Mouse (Mus musculus): ENCODE results near the gene Cfap300. TPM values are rescaled to one million over a fixed set of nuclear protein-coding genes. Genes with fewer than 3 reads are reported as not detected.

The Cfap300 gene
- polyA plus RNA-seq, 1 experiment from 2014 or later = 5.5 TPM

DNA sequence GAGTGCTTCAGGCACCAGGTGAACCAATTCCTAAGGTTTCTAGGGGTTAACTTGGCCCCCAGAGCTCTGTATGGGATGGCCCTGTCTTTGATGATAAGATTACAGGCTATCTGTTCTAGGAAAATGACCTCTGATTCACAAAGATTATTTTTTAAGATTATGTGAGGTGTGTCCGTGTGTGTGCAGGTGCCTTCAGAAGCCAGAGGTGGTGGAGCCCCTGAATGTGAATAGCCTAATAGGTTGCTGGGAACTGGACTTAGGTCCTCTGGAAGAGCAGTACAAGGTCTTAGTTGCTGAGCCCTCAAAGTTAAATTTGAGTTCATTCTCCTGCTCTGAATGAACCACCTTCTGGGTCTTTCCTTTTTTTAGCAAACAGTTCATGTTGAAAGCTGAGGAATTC is 8.5 kb downstream of the Cfap300 start:
- 57% methylated on average over 1 of the region's 1 CpGs for WGBS
- H3K27ac ChIP-seq (ENCODE audit: low read length) = no peak overlapping the region
- H3K9ac ChIP-seq (ENCODE audit: low read length) = no peak overlapping the region
- H3K4me2 ChIP-seq (ENCODE audit: low read depth, low read length) = no peak overlapping the region
- H3K4me3 ChIP-seq (ENCODE audit: low read length) = no peak overlapping the region
- no peaks in the 10 kb centered on the region for H3K36me3 ChIP-seq (ENCODE audit: control insufficient read depth, insufficient read depth)
- H3K4me1 ChIP-seq (ENCODE audit: control insufficient read depth, insufficient read depth, low read length) = peaks cover 4% of the 10 kb centered on the region; the same call in 1 of the 2 replicates
- no peaks in the 10 kb centered on the region for H3K9me3 ChIP-seq (replicated peaks; ENCODE audit: control insufficient read depth, low read length)
- ATAC-seq (replicated peaks; ENCODE audit: extremely low read depth, insufficient read depth, low FRiP score) = no peak
- no peaks in the 10 kb centered on the region for H3K27me3 ChIP-seq (ENCODE audit: control insufficient read depth, insufficient read depth, low read length)

DNA sequence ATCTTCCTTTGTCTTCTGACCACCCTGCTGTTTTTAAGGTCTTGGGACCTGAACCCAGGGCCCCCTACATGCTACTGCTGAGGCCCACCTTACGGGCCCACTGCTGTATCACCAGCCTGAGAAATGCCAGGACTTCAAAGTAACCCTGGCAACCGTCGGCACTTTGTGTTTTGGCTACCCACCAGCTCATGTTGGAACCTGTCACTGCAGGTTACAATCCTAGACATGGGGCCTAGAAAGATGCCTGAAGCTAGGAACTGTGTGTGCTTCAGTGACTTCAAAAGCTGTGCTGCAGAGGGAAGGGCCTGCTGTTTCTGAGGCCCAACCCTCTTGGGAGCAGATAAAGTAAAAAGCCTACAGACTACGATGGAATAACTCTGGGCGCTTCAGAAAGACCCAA is 9.8 kb downstream of the Cfap300 start:
- Histone ChIP-seq H3K27me3 (ENCODE audit: control insufficient read depth, insufficient read depth, low read length) (no peaks in the 10 kb centered on the region), H3K4me1 (ENCODE audit: control insufficient read depth, insufficient read depth, low read length) (peaks cover 4% of the 10 kb centered on the region; the same call in 1 of the 2 replicates), H3K9ac (ENCODE audit: low read length) (no peak overlapping the region), H3K27ac (ENCODE audit: low read length) (no peak overlapping the region), H3K9me3 (replicated peaks; ENCODE audit: control insufficient read depth, low read length) (no peaks in the 10 kb centered on the region), H3K4me2 (ENCODE audit: low read depth, low read length) (no peak overlapping the region), H3K4me3 (ENCODE audit: low read length) (no peak overlapping the region), H3K36me3 (ENCODE audit: control insufficient read depth, insufficient read depth) (no peaks in the 10 kb centered on the region)
- ATAC-seq (replicated peaks; ENCODE audit: extremely low read depth, insufficient read depth, low FRiP score) = no peak
- 73% methylated on average over 5 of the region's 5 CpGs for WGBS

DNA sequence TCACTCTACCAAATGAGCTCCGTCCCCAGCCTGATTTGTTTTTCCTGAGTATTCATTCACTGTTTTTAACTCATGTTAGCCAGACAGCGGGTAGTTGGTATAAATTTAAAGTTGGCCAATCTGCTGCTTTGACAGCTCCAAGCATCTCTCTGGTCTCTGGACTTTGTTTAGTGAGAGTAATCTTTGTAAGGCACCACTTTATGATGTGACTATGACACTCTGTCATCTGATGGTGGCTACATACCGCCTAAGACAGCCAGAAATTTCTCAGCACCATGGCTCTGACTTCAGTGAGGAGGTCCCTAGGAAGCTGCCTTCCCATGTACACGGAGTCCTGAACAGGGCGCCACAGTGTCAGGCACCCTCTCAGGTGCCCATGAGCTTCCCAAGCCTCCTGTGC is 24.0 kb downstream of the Cfap300 start:
- Histone ChIP-seq H3K4me1 (ENCODE audit: control insufficient read depth, insufficient read depth, low read length) (no peaks in the 10 kb centered on the region), H3K4me3 (ENCODE audit: low read length) (no peak overlapping the region), H3K36me3 (ENCODE audit: control insufficient read depth, insufficient read depth) (no peaks in the 10 kb centered on the region), H3K27ac (ENCODE audit: low read length) (no peak overlapping the region), H3K4me2 (ENCODE audit: low read depth, low read length) (no peak overlapping the region), H3K9me3 (replicated peaks; ENCODE audit: control insufficient read depth, low read length) (no peaks in the 10 kb centered on the region), H3K27me3 (ENCODE audit: control insufficient read depth, insufficient read depth, low read length) (no peaks in the 10 kb centered on the region), H3K9ac (ENCODE audit: low read length) (no peak overlapping the region)
- 61% methylated on average over 5 of the region's 5 CpGs for WGBS
- ATAC-seq (replicated peaks; ENCODE audit: extremely low read depth, insufficient read depth, low FRiP score) = no peak

DNA sequence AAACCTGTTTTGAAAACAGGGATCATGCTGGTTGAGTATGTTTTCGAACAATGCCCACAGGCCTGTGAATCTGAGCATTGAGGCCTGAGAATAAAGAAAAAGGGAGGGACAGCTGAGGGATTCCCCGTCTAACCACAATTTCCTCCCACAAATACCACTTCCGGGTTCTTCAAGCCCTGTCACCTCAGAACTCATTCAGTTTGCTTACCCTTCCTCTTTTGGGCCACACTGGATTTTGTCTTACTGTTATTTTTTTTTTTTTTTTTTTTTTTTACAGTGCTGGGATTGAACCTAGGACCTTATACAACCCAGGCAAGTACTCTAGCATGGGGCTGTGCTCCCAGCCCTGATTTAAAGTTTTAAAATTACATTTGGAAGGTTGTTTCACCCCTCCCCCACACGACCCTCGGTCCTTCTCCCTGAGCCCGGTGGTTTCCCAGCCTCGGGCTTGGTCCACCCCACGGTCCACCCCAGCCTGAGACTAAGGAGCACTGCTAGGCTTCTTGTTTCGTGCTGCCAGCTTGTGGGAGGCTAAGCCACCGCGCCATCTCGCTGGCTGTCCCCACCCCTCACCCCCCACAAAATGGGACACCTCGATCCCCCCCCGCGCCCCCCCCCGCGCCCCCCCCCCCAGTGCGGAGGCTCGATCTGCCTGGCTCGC is 25.2 kb downstream of the Cfap300 start:
- no peaks in the 10 kb centered on the region for H3K36me3 ChIP-seq (ENCODE audit: control insufficient read depth, insufficient read depth)
- H3K9ac ChIP-seq (ENCODE audit: low read length) = no peak overlapping the region
- no peak for ATAC-seq (replicated peaks; ENCODE audit: extremely low read depth, insufficient read depth, low FRiP score)
- WGBS = 46% methylated on average over 13 of the region's 20 CpGs
- H3K27ac ChIP-seq (ENCODE audit: low read length) = no peak overlapping the region
- H3K9me3 ChIP-seq (replicated peaks; ENCODE audit: control insufficient read depth, low read length) = no peaks in the 10 kb centered on the region
- H3K4me2 ChIP-seq (ENCODE audit: low read depth, low read length) = no peak overlapping the region
- H3K27me3 ChIP-seq (ENCODE audit: control insufficient read depth, insufficient read depth, low read length) = no peaks in the 10 kb centered on the region
- H3K4me1 ChIP-seq (ENCODE audit: control insufficient read depth, insufficient read depth, low read length) = no peaks in the 10 kb centered on the region
- no peak overlapping the region for H3K4me3 ChIP-seq (ENCODE audit: low read length)

DNA sequence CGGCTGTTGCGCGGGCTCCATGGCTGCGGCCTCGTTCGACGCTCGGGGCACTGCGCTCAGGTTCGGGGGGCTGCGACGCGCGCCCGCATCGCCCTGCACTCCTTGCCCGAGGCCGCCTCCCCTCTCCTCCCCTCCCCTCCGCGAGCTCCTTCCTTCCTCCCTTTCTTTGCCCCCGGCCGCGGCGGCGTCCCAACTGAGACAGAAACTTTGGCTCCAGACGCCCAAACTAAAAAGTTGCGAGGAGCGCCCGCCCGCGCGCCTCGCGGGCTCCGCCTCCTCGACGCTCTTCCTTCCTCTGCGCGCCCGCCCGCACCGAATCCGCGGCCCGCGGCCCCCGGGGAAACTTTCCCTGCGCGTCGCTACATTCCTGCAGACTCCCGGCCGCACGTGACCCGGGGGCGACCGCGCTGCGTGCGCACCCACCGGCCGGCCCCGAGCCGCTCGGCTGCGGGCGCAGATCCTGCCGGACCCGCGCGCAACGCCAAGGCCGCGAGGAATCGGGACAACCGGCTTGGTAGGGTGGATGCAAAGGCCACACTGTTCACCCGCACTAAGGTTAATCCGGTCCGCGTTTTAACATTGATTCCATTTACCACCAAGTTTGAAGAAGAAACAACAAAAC is 38.1 kb downstream of the Cfap300 start, which contains the start of gene Yap1:
Yap1 (minus strand) TSS at position 227 of the 622 bp plus-strand sequence.
- WGBS = under 1% methylated on average over 75 of the region's 79 CpGs
- no peaks in the 10 kb centered on the region for H3K9me3 ChIP-seq (replicated peaks; ENCODE audit: control insufficient read depth, low read length)

DNA sequence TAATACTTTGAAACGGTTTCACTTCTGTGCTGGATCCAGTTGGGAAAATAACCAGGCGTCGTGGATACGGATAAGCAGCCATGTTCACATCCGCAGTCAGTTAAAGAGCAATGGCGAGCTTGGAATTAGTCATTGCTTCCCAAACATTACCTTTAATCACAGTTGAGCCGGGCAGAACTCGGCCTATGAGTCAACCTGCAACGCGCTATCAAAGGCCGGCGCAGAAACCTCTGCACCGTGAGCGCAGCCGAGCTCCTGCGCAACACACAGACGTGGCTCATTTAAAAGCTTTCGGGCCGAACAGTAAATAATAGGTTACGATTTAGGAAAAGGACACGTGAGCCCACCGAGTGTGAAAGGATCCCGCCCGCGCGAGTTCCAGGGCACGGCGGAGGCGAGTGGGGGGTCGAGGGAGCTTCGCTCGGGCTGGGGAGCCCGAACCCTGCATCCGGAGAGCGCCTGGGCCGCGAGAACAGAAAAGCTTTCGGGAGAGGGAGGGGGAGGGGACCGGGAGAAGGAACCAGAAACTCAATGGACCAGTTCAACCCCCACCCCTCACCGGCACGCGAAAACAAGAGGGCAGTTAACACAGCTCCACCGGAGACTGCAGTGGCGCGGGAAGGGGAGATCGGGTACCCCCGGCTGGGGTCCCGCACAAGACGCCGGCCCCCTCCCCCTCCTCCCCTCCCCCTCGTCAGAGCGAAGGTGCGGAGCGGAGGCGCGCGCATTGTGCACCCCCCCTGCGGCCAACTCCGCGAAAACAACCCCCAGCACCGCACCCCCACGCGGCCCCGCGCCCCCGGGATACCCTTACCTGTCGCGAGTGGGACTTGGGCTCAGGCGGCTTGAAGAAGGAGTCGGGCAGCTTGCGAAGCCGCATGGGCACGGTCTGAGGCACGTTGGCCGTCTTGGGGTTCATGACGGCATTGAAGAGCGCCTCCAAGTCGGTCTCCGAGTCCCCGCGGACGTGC is 39.0 kb downstream of the Cfap300 start:
- WGBS = under 1% methylated on average over 80 of the region's 82 CpGs
- ATAC-seq (replicated peaks; ENCODE audit: extremely low read depth, insufficient read depth, low FRiP score) = peak; percentile 42
- peak overlapping the region; percentile 90 for H3K4me3 ChIP-seq (ENCODE audit: low read length)

More for the DNA sequence above, 38.1 kb downstream of the Cfap300 start, which contains the start of gene Yap1:
- peaks cover 11% of the 10 kb centered on the region for H3K36me3 ChIP-seq (ENCODE audit: control insufficient read depth, insufficient read depth)
- H3K4me2 ChIP-seq (ENCODE audit: low read depth, low read length) = peak within 1 kb of the TSS; percentile 93
- H3K27ac ChIP-seq (ENCODE audit: low read length) = peak within 1 kb of the TSS; percentile 97
- H3K4me3 ChIP-seq (ENCODE audit: low read length) = peak within 1 kb of the TSS; percentile 90
- peak within 1 kb of the TSS; percentile 89 for H3K9ac ChIP-seq (ENCODE audit: low read length)
- H3K4me1 ChIP-seq (ENCODE audit: control insufficient read depth, insufficient read depth, low read length) = peaks cover 16% of the 10 kb centered on the region
- ATAC-seq (replicated peaks; ENCODE audit: extremely low read depth, insufficient read depth, low FRiP score) = peak; percentile 89
- no peaks in the 10 kb centered on the region for H3K27me3 ChIP-seq (ENCODE audit: control insufficient read depth, insufficient read depth, low read length)

DNA sequence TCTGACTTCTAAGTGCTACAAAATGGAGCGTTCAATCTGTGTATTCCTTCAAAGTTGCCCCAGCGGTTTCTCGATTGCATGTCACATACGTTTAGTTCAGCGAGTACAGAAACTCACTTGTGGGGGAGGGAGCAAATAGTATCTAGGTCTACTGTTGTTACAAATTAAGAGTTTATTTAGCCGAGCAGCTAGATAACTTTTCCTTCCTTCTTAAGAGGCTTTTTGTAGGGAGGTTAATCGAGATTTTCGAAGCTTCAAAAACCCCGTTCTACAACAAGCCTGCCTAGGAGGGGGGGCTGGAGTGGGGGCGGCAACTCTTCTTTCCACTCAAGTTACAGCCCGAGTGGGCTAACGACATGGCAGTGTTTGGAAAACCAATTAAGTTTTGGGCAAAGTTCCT is 39.8 kb downstream of the Cfap300 start:
- peak overlapping the region; percentile 89 for H3K9ac ChIP-seq (ENCODE audit: low read length)
- WGBS = 2% methylated on average over 12 of the region's 12 CpGs
- peak overlapping the region; percentile 90 for H3K4me3 ChIP-seq (ENCODE audit: low read length)
- peak overlapping the region; percentile 97 for H3K27ac ChIP-seq (ENCODE audit: low read length)
- H3K36me3 ChIP-seq (ENCODE audit: control insufficient read depth, insufficient read depth) = peaks cover 18% of the 10 kb centered on the region
- H3K9me3 ChIP-seq (replicated peaks; ENCODE audit: control insufficient read depth, low read length) = no peaks in the 10 kb centered on the region
- H3K27me3 ChIP-seq (ENCODE audit: control insufficient read depth, insufficient read depth, low read length) = no peaks in the 10 kb centered on the region
- peak overlapping the region; percentile 93 for H3K4me2 ChIP-seq (ENCODE audit: low read depth, low read length)
- no peak for ATAC-seq (replicated peaks; ENCODE audit: extremely low read depth, insufficient read depth, low FRiP score)
- H3K4me1 ChIP-seq (ENCODE audit: control insufficient read depth, insufficient read depth, low read length) = peaks cover 16% of the 10 kb centered on the region

More for the DNA sequence above, 39.0 kb downstream of the Cfap300 start:
- Histone ChIP-seq H3K36me3 (ENCODE audit: control insufficient read depth, insufficient read depth) (peaks cover 15% of the 10 kb centered on the region), H3K27ac (ENCODE audit: low read length) (peak overlapping the region; percentile 97), H3K27me3 (ENCODE audit: control insufficient read depth, insufficient read depth, low read length) (no peaks in the 10 kb centered on the region), H3K4me2 (ENCODE audit: low read depth, low read length) (peak overlapping the region; percentile 93), H3K4me1 (ENCODE audit: control insufficient read depth, insufficient read depth, low read length) (peaks cover 16% of the 10 kb centered on the region), H3K9me3 (replicated peaks; ENCODE audit: control insufficient read depth, low read length) (no peaks in the 10 kb centered on the region), H3K9ac (ENCODE audit: low read length) (peak overlapping the region; percentile 89)

DNA sequence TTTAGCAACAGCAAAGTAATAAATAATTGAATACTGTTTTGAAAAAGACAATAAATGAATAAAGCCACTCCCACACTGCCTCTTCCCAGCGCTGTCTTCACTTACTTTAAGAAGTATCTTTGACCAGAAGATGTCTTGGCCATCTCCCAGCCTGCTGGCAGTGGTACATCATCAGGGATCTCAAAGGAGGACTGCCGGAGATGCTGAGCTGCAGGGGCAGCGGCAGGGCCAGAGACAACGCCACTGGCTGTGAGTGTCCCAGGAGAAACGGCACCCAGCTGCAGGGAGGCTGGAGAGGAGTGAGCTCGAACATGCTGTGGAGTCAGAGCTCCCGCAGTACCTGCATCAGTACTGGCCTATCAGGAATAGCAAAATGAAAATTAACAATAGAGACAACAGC is 41.3 kb downstream of the Cfap300 start:
- Histone ChIP-seq H3K4me3 (ENCODE audit: low read length) (no peak overlapping the region), H3K9me3 (replicated peaks; ENCODE audit: control insufficient read depth, low read length) (no peaks in the 10 kb centered on the region), H3K36me3 (ENCODE audit: control insufficient read depth, insufficient read depth) (peaks cover 18% of the 10 kb centered on the region), H3K27me3 (ENCODE audit: control insufficient read depth, insufficient read depth, low read length) (no peaks in the 10 kb centered on the region), H3K27ac (ENCODE audit: low read length) (no peak overlapping the region), H3K9ac (ENCODE audit: low read length) (0 out of 2 replicates have a peak overlapping the region, but pooled peaks have one; percentile 3), H3K4me1 (ENCODE audit: control insufficient read depth, insufficient read depth, low read length) (peaks cover 16% of the 10 kb centered on the region), H3K4me2 (ENCODE audit: low read depth, low read length) (peak overlapping the region; percentile 20; the same call in 1 of the 2 replicates)
- 45% methylated on average over 7 of the region's 7 CpGs for WGBS
- ATAC-seq (replicated peaks; ENCODE audit: extremely low read depth, insufficient read depth, low FRiP score) = no peak
